Mouse (Mus musculus) urinary bladder, postnatal 36 days (tissue): ENCODE measurements around the gene Fam129a.

Experiments
- DNase-seq, 2 experiments: peaks; one replicate each; pipeline ENCODE4 v3.0.0; 2022; ENCODE audit warnings: low spot score in 2 of 2, mixed read lengths in 1 of 2

Fam129a gene

DNA sequence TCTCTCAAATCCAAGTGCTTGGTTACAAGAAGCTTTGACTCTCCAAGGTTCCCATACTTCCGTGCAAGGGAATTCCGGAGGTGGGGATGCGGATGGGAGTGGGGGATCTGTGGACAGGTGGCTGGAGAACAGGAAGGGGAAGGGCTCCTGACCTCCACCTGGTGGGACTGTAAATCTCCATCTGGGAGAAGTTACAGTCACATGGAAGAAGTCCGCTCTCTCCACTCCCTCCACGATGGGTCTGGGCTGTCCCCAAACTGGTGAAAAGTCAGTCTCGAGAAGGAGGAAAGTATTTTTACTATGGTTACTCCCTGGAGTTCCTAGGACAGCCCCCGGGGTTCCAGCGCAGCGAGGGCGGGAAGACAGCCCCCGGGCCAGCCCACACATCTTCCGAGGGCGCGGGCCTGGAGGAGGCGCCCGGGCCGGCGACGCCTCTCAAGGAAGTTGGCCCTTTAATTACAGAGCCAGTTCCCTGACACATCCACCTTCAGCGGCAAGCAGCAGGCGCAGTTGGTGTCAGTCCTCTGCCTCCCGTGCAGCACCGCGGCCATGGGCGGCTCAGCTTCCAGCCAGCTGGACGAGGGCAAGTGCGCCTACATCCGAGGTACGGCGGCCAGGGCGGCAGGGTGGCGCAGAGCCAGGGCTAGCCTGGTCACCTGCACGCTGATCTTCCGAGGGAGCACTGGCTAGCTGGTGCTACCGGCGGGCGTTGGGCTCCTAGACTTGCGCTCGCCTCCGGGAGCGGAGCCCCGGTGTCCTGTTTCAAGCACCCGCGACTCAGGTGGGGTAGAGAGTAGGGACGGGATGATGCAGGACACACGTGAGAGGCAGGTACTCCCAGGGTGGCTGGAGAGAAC is at the start of gene Fam129a:
Gene Fam129a, plus strand, starts transcription at position 206 of the 857 bp plus-strand sequence.
- peak; percentile 39 to 63 for DNase-seq

GRCm38 (mm10) chr1:151526701-151527100 is 44.3 kb upstream of the Fam129a start:
- no peak for DNase-seq

DNA sequence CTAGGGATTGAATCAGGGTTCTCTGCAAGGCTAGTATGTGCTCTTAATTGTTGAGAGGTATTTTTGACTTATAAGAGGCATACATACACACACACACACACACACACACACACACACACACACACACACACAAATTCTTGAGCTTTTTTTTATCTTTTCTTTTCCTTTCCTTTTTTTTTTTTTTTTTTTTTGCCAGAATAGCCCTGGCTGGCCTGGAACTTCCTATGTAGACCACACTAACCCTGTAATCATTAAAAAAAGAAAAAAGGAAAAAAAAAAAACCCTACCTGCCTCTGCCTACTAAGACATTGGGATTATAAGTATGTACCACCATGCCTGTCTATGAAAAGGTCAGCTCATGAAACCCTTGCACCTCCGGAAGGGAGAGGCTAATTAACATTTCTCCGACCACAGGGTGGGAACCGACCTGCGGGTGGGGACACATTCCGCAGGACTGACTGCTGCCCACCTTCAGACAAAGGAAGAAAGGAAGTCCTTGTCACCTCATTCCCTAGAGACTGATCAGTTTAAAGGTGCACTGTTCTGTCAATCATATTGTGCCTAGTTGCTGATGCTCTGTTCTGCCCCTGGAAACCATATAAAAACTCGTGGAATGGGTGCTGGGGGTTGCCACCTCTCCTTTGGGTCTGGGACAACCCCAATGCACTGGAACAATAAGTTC is 27.0 kb upstream of the Fam129a start:
- no peak for DNase-seq

GRCm38 (mm10) chr1:151544581-151544980 is 26.4 kb upstream of the Fam129a start:
- DNase-seq, result no peak

DNA sequence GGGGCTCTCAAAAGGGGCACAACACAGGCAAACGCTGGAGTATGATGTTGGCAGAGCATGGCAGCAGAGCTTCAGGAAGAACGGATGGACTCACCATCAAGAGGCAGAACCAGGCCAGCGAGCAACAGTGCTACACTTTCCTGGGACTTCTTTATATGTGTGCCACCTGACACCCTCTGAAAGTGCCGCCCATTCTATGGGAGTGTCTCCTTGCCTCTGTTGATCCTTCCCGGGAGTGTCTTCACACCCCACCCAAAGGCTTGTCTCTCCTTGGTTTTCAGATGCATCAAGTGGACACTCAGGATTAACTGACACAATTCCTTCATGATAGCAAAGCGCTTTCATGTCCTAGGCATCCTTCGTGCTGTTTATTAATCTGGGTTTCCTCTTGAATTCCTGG is 25.4 kb upstream of the Fam129a start:
- no peak for DNase-seq

DNA sequence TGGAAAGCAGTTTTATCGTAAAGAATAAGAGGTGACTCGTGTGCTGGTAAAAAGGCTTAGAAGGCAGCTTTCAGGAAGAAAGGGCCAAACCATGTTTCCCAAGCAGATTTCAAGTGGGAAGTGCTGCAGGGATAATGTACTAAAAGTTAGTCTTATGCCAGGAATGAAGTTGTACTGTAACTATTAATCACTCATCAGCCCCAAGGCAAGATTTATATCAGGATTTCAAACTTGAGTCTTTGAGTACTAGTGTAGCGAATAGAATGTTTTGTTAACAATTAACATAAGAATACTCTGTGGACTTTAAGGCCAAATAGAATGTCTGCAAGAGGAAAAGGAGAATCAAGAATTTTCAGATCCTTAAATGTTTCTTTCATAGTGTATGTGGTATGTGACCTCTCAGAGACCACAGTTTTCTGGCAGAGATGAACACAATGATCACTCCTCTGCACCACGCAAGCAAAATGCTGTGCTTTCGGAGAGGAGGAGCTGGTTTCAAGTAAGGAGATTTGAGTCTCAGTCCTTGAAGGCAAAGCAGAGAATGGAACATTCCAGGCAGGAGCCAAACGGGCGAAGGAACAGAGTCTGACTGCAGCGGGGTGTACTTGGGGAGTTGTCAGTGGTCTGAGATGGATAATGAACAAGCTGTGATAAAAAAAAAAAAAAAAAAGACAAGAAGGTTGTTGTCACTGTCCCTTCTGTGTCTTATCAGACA is 21.9 kb upstream of the Fam129a start:
- no peak for DNase-seq

DNA sequence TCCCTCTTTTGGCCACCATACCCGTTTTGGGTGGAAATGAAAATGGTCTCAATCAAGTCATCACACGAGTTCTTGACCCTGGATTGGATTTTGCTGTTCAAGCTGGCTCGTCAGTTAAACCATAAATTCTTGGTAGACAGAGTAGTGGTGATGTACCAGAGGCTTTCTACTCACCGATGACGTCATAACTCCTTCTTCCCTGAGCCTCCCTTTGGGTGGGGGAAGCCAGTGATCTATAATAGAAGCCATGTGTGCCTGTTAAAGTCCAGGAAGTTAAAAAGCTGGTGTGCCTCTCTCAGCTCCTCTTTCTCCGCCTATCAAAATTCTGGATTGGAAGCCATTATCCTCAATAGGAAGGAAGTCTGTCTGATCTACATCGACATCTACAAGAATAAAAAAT is 21.2 kb upstream of the Fam129a start:
- DNase-seq, result no peak

- no peak for DNase-seq
These were observed 20.2 kb upstream of the Fam129a start for GRCm38 (mm10) chr1:151550587-151551479.

DNA sequence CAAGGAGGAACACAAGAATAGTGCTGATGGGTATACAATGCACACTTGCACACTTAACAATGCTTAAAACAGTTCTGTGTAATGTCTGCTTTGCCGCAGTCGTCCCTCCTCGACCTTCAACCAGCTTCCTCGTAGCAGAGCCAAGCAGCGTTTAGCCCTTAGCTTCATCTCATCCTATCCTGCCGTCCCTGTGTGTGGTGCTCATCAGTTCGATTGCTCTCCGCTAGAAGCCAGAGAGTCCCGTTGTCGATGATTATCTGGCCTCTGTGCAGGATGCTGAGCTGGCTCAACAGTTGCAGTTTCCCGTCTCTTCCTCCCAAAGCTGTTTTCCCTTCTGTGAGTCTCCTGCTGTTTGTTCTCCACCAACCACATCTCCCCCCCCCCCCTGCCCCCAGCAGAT is 10.4 kb upstream of the Fam129a start:
- no peak for DNase-seq

GRCm38 (mm10) chr1:151563401-151563800 is 7.6 kb upstream of the Fam129a start:
- DNase-seq, result no peak

DNA sequence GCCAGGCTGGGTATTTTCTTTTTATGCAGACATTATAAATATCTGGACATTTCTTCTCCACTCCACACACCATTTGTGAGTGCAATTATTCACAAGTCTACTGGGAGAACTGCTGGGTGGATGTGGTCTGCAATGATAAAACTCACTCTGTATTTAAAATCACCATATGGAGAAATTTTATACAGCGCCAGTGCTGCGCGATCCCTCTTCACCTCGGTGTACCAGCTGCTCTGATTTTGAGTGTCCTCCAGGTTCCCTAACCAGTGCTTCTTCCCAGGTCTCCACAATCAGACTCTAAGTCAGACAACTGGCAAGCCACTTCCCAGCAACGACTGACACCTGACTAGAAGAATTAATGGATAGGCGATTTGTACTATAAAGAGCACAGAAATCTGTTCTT is 7.1 kb upstream of the Fam129a start:
- no peak for DNase-seq

DNA sequence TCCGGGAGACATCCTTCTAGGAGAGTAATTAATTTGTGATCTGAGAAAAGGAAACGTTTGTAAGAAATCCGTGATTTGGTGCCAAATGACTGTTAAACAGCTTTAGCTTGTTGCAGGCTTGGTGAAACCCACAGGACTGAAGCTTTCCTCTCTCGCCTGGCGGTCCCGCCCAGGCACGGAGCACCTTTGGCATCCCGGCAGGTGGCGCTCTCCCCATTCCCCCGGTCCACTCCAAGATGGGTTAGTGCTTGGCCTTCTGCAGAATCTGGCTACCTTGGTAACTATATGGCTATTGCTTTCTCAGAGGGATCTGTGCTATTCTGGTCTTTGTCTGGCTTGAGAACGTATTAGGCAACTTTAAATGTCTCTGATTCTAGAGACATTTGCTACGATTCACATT is 6.6 kb upstream of the Fam129a start:
- peak; percentile 75 to 86 for DNase-seq

DNA sequence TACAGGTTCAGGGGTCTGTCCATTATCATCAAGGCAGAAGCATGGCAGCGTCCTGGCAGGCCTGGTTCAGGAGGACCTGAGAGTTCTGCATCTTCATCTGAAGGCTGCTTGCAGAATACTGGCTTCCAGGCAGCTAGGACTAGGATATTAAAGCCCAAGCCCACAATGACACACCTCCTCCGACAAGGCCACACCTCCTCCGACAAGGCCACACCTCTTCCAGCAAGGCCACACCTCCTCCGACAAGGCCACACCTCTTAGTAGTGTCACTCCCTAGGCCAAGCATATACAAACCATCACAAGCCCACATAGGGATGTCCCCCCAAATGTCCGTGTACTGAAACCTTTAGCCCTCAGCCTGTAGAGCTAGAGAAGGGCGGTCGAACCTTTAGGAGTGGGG is 2.3 kb upstream of the Fam129a start:
- DNase-seq, result no peak

DNA sequence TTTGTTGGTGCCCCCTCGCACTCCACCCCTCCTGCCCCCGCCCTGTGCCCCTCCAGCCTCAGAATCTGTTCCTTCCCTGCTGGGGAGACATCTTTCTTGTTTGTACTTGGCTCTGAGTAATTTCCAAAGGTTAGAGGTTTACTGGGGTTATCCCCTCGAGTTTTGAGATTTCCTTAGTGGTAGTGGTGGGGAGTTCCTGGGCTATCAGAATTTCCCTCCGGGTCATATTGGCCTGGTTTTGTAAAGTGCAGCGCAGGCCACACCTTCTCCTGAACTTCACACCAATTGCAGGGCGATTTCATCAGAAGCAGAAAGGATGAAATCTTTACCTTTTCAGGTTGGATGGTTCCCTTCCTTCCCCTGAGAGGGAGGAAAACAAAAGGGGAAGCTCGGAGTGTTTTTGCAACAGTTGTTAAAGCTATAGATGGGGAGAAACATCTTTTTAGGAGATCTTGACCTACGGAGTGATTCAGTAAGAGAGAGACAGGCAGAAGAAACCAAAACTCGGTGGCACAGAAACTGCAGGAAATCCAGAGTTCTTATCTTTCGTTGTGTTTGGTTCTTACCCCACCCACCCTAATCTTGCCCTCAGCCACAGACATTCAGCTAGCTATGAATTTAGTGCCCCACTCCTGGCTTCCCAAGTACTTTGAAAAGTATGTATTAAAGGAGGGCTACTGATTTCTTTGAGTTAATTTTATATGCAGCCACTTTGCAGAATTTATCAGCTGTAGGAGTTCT is 1.0 kb downstream of the Fam129a start:
- no peak for DNase-seq

GRCm38 (mm10) chr1:151572601-151573320 is 1.8 kb downstream of the Fam129a start:
- DNase-seq, result no peak

- DNase-seq, result no peak
These were observed 9.4 kb downstream of the Fam129a start for GRCm38 (mm10) chr1:151580200-151580982.

DNA sequence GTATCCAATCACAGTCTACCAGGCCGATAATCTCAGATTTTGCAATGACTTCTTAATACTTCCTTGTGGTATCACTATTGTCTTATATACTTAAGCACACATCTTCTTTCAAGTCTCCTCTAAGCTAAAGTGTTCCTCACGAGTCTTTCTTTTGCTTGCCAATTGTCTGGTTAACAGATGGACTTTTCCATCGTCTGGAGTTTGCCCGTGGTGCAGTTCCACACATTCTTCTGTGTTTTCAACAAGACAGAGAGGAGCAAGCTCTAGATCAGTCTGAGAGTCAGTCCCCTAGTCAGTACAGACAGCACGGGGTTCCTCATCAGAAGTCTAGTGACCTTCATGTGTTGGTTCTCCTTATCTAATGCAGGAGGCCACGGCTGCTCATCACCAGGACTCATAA is 10.5 kb downstream of the Fam129a start:
- no peak for DNase-seq

DNA sequence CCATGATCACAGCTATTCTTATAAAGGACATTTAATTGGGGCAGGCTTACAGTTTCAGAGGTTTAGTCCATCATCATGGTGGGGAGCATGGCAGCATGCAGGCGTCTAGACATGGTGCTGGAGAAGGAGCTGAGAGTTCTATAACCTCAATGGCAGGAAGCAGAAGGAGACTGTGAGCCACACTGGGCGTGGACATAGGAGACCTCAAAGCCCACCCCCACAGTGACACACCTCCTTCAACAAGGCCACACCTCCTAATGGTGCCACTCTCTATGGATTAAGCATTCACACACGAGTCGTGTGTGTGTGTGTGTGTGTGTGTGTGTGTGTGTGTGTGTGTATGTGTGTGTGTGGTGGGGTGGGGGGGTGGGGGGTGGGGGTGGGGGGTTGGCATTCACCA is 11.0 kb downstream of the Fam129a start:
- no peak for DNase-seq

DNA sequence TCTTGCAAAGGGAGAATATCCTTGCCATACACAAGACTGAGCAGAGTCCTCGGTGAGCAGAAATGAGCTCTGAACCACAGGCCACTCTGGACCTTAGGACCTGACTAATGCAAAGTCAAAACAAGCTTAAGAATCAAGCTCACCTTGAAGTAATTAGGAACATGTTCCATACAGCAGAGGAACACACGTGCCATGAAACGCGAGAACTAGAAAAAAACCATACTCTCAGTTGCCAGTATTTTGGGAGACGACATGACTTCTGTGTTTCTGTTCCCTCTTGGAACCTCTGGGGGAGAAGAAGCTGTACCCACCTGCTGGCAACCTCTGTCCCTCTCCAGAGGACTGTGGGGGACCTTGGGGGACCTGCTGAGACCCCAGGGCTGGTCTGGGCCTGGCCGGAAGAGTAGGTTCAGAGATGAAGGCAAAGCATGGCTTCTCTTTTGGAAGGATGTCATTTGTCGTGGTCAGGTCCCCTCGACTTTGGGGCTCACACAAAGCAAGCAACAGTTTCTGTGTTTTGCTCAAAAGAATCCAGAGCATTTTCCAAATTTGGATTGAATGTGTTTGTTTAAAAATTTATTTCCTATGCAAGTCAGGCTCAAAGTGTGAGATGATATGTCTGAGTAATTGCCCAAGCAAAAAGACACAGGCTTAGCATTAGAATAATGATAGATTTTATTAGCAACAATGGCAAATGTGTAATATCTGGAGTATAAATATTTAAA is 12.6 kb downstream of the Fam129a start:
- no peak for DNase-seq
